Mouse (Mus musculus) liver, postnatal 0 days (tissue): Measurements from ENCODE around the gene Tcl1b2. TPM values are rescaled to one million over a fixed set of nuclear protein-coding genes. Genes with fewer than 3 reads are reported as not detected.
"Not testable (repeated sequence)": the region's sequence is repeated elsewhere in the genome, so short reads cannot be mapped to it uniquely, and the experiment has no call there.

Source experiments
- ATAC-seq: fragments of 200-750 bp; cut with Nextera tagmentation; 2 replicates; pipeline ENCODE4 v1.8.0; 2017; ENCODE audit warnings: mild to moderate bottlenecking, moderate library complexity
- DNase-seq: peaks from one replicate; pipeline ENCODE4 v3.0.0-alpha.2; 2016
- H3K27ac ChIP-seq: fragments of 300-500 bp; sonication (generic); 2 replicates; pipeline ENCODE4 v1.5.1; 2014; ENCODE audit warnings: antibody characterized with exemption, moderate library complexity, mild to moderate bottlenecking, low read depth
- H3K27me3 ChIP-seq: fragments of 300-500 bp; sonication (generic); 2 replicates; pipeline ENCODE4 v1.6.1; 2014; ENCODE audit warnings: low read length, control low read depth, mixed read lengths; ENCODE audit not compliant: insufficient read depth
- H3K36me3 ChIP-seq: fragments of 300-500 bp; sonication (generic); replicated peaks from 2 replicates; pipeline ENCODE4 v1.6.1; 2014; ENCODE audit warnings: mild to moderate bottlenecking, control low read depth, low read length, moderate library complexity, mixed read lengths; ENCODE audit not compliant: insufficient read depth
- H3K4me1 ChIP-seq: fragments of 300-500 bp; sonication (generic); 2 replicates; pipeline ENCODE4 v1.6.1; 2014; ENCODE audit warnings: antibody characterized with exemption, mild to moderate bottlenecking, control low read depth; ENCODE audit not compliant: insufficient read depth
- H3K4me2 ChIP-seq: fragments of 300-500 bp; sonication (generic); 2 replicates; pipeline ENCODE4 v1.6.1; 2014; ENCODE audit warnings: low read depth, mild to moderate bottlenecking, low read length, moderate library complexity, mixed read lengths
- H3K4me3 ChIP-seq: fragments of 300-500 bp; sonication (generic); 2 replicates; pipeline ENCODE4 v1.5.1; 2014; ENCODE audit warnings: low read depth, low read length
- H3K9ac ChIP-seq: fragments of 300-500 bp; sonication (generic); replicated peaks from 2 replicates; pipeline ENCODE4 v1.6.1; 2014; ENCODE audit warnings: mild to moderate bottlenecking, moderate library complexity
- H3K9me3 ChIP-seq: fragments of 300-500 bp; sonication (generic); 2 replicates; pipeline ENCODE4 v1.6.1; 2016; ENCODE audit warnings: mild to moderate bottlenecking, control low read depth, low read length, mixed read lengths
- CTCF ChIP-seq: sonication (generic); IDR thresholded peaks from 2 replicates; pipeline ENCODE4 v1.5.1; 2016; ENCODE audit warnings: antibody characterized with exemption, low read depth
- EP300 ChIP-seq: IDR thresholded peaks from 2 replicates; pipeline ENCODE4 v1.6.1; 2016; ENCODE audit warnings: antibody characterized with exemption, low read depth, mild to moderate bottlenecking
- WGBS: fragments of 180-500 bp; shearing (Covaris S2); extraction: QIAGEN DNeasy Blood & Tissue Kit; methylation state at CpG from one replicate; pipeline ENCODE4 v1.1.7; 2014; ENCODE audit not compliant: insufficient replicate concordance; 5-methylcytosine and 5-hydroxymethylcytosine counted together
- polyA plus RNA-seq: library from polyadenylated mRNA; unstranded; fragments of >200 nt; fragmentation: Nextera tagmentation; extraction: Ambion mirVana; gene quantifications from 2 replicates; pipeline ENCODE4 v1.2.1, GENCODE M21; 2015

Tcl1b2 gene
- polyA plus RNA-seq, 1 experiment from 2014 or later = not detected

GRCm38 (mm10) chr12:105109812-105110211 lies 36.0 kb upstream of the Tcl1b2 start:
- no peak overlapping the region for H3K9ac ChIP-seq
- WGBS = 47% methylated on average over 4 of the region's 4 CpGs
- TF ChIP-seq EP300 (no peak), CTCF (no peak)
- H3K36me3 ChIP-seq = no peaks in the 10 kb centered on the region
- no peak overlapping the region for H3K27ac ChIP-seq
- DNase-seq (no peak), ATAC-seq (no peak)
- no peak overlapping the region for H3K4me3 ChIP-seq
- no peaks in the 10 kb centered on the region for H3K4me1 ChIP-seq
- H3K9me3 ChIP-seq = no peaks in the 10 kb centered on the region
- H3K4me2 ChIP-seq = no peak overlapping the region
- H3K27me3 ChIP-seq = no peaks in the 10 kb centered on the region

DNA sequence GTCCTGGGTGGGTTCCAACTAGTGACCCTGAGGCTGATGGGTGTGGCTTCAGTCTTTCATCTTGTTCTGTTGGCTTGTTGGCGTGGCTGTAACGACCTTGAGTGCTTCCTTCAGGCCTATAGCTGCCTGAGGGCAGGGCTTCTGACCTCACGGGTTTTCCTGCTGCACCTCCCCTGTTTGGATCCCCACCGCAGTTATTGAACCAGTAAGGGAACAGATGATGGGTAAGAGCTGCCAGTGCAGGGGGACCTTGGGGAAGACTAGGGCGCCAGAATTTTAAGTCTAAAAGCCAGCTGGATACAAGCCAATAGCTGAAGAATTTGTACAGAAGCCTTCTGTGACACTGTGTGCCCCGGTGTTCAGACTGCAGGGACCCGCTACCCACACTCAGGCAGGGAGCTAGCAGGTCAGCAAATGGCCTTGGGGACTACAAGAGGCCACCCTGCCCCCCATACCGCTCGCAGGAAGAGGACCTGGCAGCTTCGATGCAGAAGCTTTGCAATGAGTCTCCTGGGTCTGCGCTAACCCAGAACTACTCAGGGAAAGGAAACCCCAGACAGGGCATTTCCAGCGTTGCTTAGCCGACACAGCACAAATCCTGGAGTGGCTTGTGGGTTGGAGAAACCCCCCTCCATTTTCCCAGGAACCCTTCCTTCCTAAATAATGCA lies 33.4 kb upstream of the Tcl1b2 start:
- Histone ChIP-seq H3K9ac (no peak overlapping the region), H3K4me2 (no peak overlapping the region), H3K4me3 (no peak overlapping the region), H3K27me3 (no peaks in the 10 kb centered on the region), H3K4me1 (no peaks in the 10 kb centered on the region), H3K36me3 (no peaks in the 10 kb centered on the region), H3K9me3 (no peaks in the 10 kb centered on the region), H3K27ac (no peak overlapping the region)
- TF ChIP-seq CTCF = no peak
- TF ChIP-seq EP300 = no peak
- WGBS = 36% methylated on average over 13 of the region's 13 CpGs
- ATAC-seq (no peak), DNase-seq (no peak)

- H3K4me1 ChIP-seq = no peaks in the 10 kb centered on the region
- DNase-seq = no peak
- no peak for ATAC-seq
- H3K27me3 ChIP-seq = no peaks in the 10 kb centered on the region
- no peaks in the 10 kb centered on the region for H3K36me3 ChIP-seq
- WGBS = 64% methylated on average over 1 of the region's 1 CpGs
- no peak overlapping the region for H3K9ac ChIP-seq
- TF ChIP-seq CTCF = no peak
- no peak for TF ChIP-seq EP300
- H3K4me2 ChIP-seq = no peak overlapping the region
- no peak overlapping the region for H3K4me3 ChIP-seq
- no peak overlapping the region for H3K27ac ChIP-seq
- no peaks in the 10 kb centered on the region for H3K9me3 ChIP-seq
Observed at GRCm38 (mm10) chr12:105116648-105117047, 29.2 kb upstream of the Tcl1b2 start.

- no peak for DNase-seq
- Histone ChIP-seq H3K36me3 (no peaks in the 10 kb centered on the region), H3K4me1 (no peaks in the 10 kb centered on the region), H3K9ac (no peak overlapping the region), H3K4me3 (no peak overlapping the region), H3K9me3 (no peaks in the 10 kb centered on the region), H3K27me3 (no peaks in the 10 kb centered on the region), H3K4me2 (no peak overlapping the region), H3K27ac (no peak overlapping the region)
- WGBS = 76% methylated on average over 6 of the region's 6 CpGs
- no peak for ATAC-seq
- TF ChIP-seq EP300 (no peak), CTCF (no peak)
Observed at GRCm38 (mm10) chr12:105125362-105125761, 20.5 kb upstream of the Tcl1b2 start.

- TF ChIP-seq CTCF (no peak), EP300 (no peak)
- H3K27me3 ChIP-seq = no peaks in the 10 kb centered on the region
- no peak overlapping the region for H3K4me2 ChIP-seq
- ATAC-seq (no peak), DNase-seq (no peak)
- no peak overlapping the region for H3K27ac ChIP-seq
- H3K9ac ChIP-seq = no peak overlapping the region
- H3K4me1 ChIP-seq = no peaks in the 10 kb centered on the region
- H3K4me3 ChIP-seq = no peak overlapping the region
- no peaks in the 10 kb centered on the region for H3K9me3 ChIP-seq
- H3K36me3 ChIP-seq = no peaks in the 10 kb centered on the region
- WGBS = 79% methylated on average over 4 of the region's 4 CpGs
Observed at GRCm38 (mm10) chr12:105126516-105126915, 19.3 kb upstream of the Tcl1b2 start.

GRCm38 (mm10) chr12:105127607-105128006 lies 18.2 kb upstream of the Tcl1b2 start:
- TF ChIP-seq CTCF = no peak
- TF ChIP-seq EP300 = no peak

DNA sequence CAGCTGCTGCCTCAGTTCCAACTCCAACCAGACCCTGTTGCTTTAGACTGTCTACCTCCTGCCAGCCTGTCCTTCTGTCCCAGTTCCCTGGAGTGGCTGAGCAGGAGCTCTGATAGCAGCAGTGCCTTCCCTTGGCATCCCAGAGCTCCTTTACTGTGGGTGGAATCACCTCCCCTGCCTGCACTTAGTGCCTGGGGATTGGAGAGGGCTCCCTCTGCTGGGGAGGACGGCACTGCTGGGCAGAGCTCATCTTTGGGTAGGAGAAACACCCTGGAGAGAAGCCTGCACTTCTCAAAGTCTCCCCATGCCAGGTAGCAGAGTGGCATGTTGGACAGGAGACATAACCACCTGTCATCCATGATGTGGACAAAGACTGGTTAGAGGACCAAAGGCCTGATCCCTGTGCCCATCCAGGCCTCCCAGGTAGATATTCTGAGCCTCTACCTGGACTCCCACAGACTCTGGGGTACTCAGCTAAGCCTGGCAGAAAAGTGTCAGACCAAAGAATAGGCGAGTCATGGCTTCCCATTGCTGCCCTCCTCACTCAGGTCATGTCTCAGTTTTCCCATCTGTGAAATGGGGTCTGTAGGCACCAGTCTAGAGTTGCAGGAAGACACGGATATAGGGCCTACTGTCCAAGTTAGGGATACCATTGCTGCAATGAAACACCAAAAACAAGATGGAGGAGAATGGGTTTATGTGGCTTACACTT lies 16.2 kb upstream of the Tcl1b2 start:
- not testable (repeated sequence) for ATAC-seq, H3K27ac ChIP-seq, H3K4me1 ChIP-seq, H3K27me3 ChIP-seq, H3K4me3 ChIP-seq, H3K36me3 ChIP-seq, H3K9ac ChIP-seq, DNase-seq, H3K4me2 ChIP-seq, H3K9me3 ChIP-seq
- 37% methylated on average over 3 of the region's 3 CpGs for WGBS

More at GRCm38 (mm10) chr12:105127607-105128006, 18.2 kb upstream of the Tcl1b2 start:
- Histone ChIP-seq H3K36me3 (no peaks in the 10 kb centered on the region), H3K4me2 (no peak overlapping the region), H3K4me3 (no peak overlapping the region), H3K9me3 (no peaks in the 10 kb centered on the region), H3K4me1 (no peaks in the 10 kb centered on the region), H3K27ac (no peak overlapping the region), H3K9ac (no peak overlapping the region), H3K27me3 (no peaks in the 10 kb centered on the region)
- 61% methylated on average over 2 of the region's 2 CpGs for WGBS
- DNase-seq (no peak), ATAC-seq (no peak)

DNA sequence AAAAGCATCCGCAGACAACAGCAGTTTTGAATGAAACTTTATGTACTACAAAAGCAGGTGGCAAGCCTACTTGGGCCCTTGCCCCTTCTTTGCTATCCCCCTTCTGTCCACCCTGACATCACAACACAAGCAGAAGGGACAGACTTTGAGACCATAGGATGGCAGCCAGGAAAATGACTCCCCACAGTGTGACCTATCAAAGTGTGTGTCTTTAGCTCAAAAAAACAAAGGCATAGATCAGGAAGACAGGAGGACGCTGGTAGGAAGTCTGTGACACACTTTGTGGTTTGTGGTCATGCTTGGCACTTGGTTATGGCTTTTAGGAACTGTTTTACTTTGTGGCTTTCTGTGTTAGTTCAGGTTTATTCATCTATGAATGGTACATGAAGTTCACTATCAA lies 11.6 kb upstream of the Tcl1b2 start:
- H3K27me3 ChIP-seq, H3K9me3 ChIP-seq, H3K9ac ChIP-seq, H3K4me3 ChIP-seq, H3K27ac ChIP-seq, H3K36me3 ChIP-seq, ATAC-seq, H3K4me2 ChIP-seq, H3K4me1 ChIP-seq, DNase-seq: not testable (repeated sequence)
- WGBS = 34% methylated on average over 2 of the region's 2 CpGs

DNA sequence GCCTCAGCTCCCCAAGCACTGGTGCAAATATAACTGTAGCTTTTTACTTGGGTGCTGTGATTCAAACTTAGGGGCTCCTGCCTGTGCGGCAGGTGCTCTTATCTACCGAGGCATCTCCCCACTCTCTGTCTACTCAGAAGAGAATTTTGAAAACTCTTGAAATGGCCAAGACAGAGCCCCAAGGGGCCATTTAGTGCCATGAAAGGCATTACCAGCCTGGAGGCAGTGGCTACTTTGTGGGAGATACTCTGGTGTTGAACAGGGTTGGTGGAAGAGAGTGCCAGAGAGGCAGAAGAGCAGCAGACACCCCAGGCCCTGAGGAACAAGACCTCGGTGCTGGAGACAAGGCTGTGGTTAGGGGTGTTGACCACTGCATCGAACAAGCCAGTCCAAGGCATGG lies 11.0 kb upstream of the Tcl1b2 start:
- WGBS = 51% methylated on average over 4 of the region's 4 CpGs
- H3K4me3 ChIP-seq, H3K9me3 ChIP-seq, H3K9ac ChIP-seq, H3K4me2 ChIP-seq, ATAC-seq, H3K4me1 ChIP-seq, H3K36me3 ChIP-seq, H3K27me3 ChIP-seq, DNase-seq, H3K27ac ChIP-seq: not testable (repeated sequence)
